Mouse (Mus musculus) intestine, postnatal 0 days (tissue): ENCODE measurements at regions not wholly inside any gene's neighbourhood (a gene's known extent, or its start where the extent isn't known, plus 50 kb on each side); places are given as distances from the start of the nearest gene placed in this dataset.
"Not testable (repeated sequence)": the region's sequence is repeated elsewhere in the genome, so short reads cannot be mapped to it uniquely, and the experiment has no call there.

Experiments
- ATAC-seq: fragments of 200-750 bp; cut with Nextera tagmentation; 2 replicates; pipeline ENCODE4 v1.8.0; 2017; ENCODE audit warnings: mild to moderate bottlenecking, moderate TSS enrichment, moderate library complexity
- H3K27ac ChIP-seq: fragments of 300-500 bp; sonication (generic); 2 replicates; pipeline ENCODE4 v1.5.1; 2014; ENCODE audit warnings: mild to moderate bottlenecking, low read depth, low read length, moderate library complexity
- H3K27me3 ChIP-seq: fragments of 300-500 bp; sonication (generic); replicated peaks from 2 replicates; pipeline ENCODE4 v1.6.1; 2014; ENCODE audit warnings: low read length, mixed read lengths; ENCODE audit not compliant: control insufficient read depth, insufficient read depth
- H3K36me3 ChIP-seq: fragments of 300-500 bp; sonication (generic); 2 replicates; pipeline ENCODE4 v1.6.1; 2014; ENCODE audit warnings: mild to moderate bottlenecking, moderate library complexity; ENCODE audit not compliant: control insufficient read depth, insufficient read depth
- H3K4me1 ChIP-seq: fragments of 300-500 bp; sonication (generic); replicated peaks from 2 replicates; pipeline ENCODE4 v1.6.1; 2014; ENCODE audit warnings: antibody characterized with exemption, low read length, mixed read lengths; ENCODE audit not compliant: control insufficient read depth, insufficient read depth
- H3K4me2 ChIP-seq: fragments of 300-500 bp; sonication (generic); replicated peaks from 2 replicates; pipeline ENCODE4 v1.6.1; 2014; ENCODE audit warnings: low read depth, mild to moderate bottlenecking, moderate library complexity
- H3K4me3 ChIP-seq: fragments of 300-500 bp; sonication (generic); 2 replicates; pipeline ENCODE4 v1.5.1; 2014; ENCODE audit warnings: low read depth, low read length
- H3K9ac ChIP-seq: fragments of 300-500 bp; sonication (generic); 2 replicates; pipeline ENCODE4 v1.6.1; 2014; ENCODE audit warnings: mild to moderate bottlenecking, low read depth, low read length
- H3K9me3 ChIP-seq: fragments of 300-500 bp; sonication (generic); 2 replicates; pipeline ENCODE4 v1.6.1; 2016; ENCODE audit warnings: mixed run types; ENCODE audit not compliant: control insufficient read depth
- CTCF ChIP-seq: sonication (generic); IDR thresholded peaks from 2 replicates; pipeline ENCODE4 v1.5.1; 2016; ENCODE audit warnings: low read depth, mild to moderate bottlenecking, control low read depth, antibody characterized with exemption, moderate library complexity
- WGBS: fragments of 180-500 bp; shearing (Covaris S2); extraction: QIAGEN DNeasy Blood & Tissue Kit; methylation state at CpG from one replicate; pipeline ENCODE4 v1.1.7; 2014; 5-methylcytosine and 5-hydroxymethylcytosine counted together

DNA sequence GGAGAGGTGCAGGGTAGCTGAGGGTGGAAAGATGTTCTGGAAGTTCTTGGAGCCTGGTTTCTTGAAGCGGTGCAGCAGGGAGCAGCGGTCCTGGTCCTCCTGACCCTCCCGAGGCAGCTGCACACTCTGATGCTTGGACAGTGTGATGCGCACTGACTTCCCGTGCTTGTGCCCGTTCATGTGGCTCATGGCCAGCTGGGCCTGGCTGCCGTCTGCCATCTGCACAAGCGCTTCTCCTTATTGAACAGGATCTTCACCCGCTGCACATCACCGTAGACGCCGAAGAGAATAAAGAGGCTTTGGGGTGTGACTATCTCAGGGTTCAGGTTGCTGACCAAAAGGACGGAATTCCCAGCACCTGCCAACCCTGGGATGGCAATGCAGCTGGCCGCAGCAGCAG, 399.2 kb upstream of the Gdi2 start:
- no peaks in the 10 kb centered on the region for H3K9me3 ChIP-seq
- no peak overlapping the region for H3K9ac ChIP-seq
- H3K36me3 ChIP-seq, result no peaks in the 10 kb centered on the region
- 94% methylated on average over 14 of the region's 14 CpGs for WGBS
- no peak for ATAC-seq
- H3K27ac ChIP-seq, result no peak overlapping the region
- no peak overlapping the region for H3K4me3 ChIP-seq
- no peak for TF ChIP-seq CTCF
- no peaks in the 10 kb centered on the region for H3K27me3 ChIP-seq
- no peak overlapping the region for H3K4me2 ChIP-seq
- H3K4me1 ChIP-seq, result no peaks in the 10 kb centered on the region

DNA sequence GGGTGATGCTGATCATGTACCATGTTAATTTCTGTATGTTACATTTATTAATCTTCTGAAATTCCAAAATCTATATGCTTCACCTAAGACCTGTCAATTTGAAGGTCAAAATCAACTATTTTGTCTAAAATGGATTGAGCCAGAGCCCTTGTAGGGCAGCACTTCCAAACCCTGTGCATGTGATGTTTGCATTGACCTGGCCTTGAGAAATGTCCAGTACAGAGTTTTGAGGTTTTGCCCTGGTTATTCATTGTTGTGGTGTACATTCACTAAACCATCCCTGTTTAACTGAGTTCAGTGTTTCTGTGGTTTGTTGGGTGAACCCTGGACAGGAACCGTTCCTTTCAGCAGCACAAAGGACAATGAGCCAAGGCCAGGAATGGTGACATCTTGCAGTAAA, 392.4 kb upstream of the Gdi2 start:
- H3K27me3 ChIP-seq, H3K4me1 ChIP-seq, H3K27ac ChIP-seq, H3K9me3 ChIP-seq, H3K36me3 ChIP-seq, H3K4me3 ChIP-seq, H3K4me2 ChIP-seq, H3K9ac ChIP-seq, ATAC-seq: not testable (repeated sequence)
- WGBS, result 83% methylated on average over 1 of the region's 1 CpGs
